24 mouse cellular contexts compared by ENCODE assay signal in the genomic region with DNA sequence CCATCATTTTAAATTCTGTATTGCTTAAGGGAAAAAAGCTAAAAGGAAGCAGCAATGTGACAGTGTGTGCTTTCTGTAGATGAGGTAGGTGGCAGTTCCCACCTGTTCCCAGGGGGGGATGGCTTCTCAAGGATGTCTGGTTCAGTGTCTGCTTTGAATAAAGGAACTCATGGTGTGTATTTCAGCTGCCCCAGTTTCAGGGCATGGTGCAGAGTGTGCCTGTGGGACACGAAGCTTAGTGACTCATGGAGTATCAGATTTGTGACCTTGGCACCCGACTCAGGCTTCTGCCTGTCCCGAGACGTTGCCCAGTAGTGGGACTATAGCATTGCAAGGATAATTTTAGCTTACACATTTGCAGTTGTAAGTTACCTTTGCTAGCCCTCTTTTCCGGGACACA. TPM values are rescaled to one million over a fixed set of nuclear protein-coding genes. Genes with fewer than 3 reads are reported as not detected.
DNase-seq lines count a peak whose midpoint lies in the region.
"Had no signal": no experiment of that assay in that cellular context is flagged by ENCODE, and none has a peak within 500 bp of the region (broad histone marks: within the 10 kb centered on the region; RNA-seq: fewer than 3 reads in every experiment).

No protein-coding gene starts in this region.

- no peaks in the 10 kb centered on the region for H3K4me1 ChIP-seq in hindbrain, embryonic 10.5 days (replicated peaks)
- H3K4me1 ChIP-seq: embryonic facial prominence, embryonic 12.5 days; forebrain, embryonic 12.5 days; limb, embryonic 10.5 days; midbrain, embryonic 10.5 days; neural tube, embryonic 13.5 days had no signal

- peaks cover 100% of the 10 kb centered on the region for H3K36me3 ChIP-seq in hindbrain, embryonic 10.5 days

- DNase-seq in ovary, postnatal 36 days (ENCODE audit: low spot score) = peak; percentile 19
- DNase-seq in ovary, postnatal 10 days (ENCODE audit: low spot score) = no peak
- peak; percentile 59 for DNase-seq in adrenal gland, postnatal 25 days
- peak; percentile 51 for DNase-seq in gastrocnemius, postnatal 10 days
- no peak for DNase-seq in hindbrain, embryonic 10.5 days (ENCODE audit: low spot score)
- no peak for DNase-seq in embryo, embryonic 10 days (ENCODE audit: low spot score)
- DNase-seq in thymus, postnatal 10 days (ENCODE audit: low spot score in 2 of 2) = no peak
- DNase-seq: cerebellum, adult 18-20 months; cerebellum, postnatal 14 days; kidney, adult 18-20 months; layer of hippocampus, adult 9-11 months; spleen, adult 18-20 months; thymus, postnatal 25 days had no signal

- no peaks in the 10 kb centered on the region for H3K9me3 ChIP-seq in hindbrain, embryonic 10.5 days
- H3K9me3 ChIP-seq: embryonic facial prominence, embryonic 12.5 days; forebrain, embryonic 12.5 days; G1E; hindbrain, embryonic 13.5 days; limb, embryonic 10.5 days; midbrain, embryonic 10.5 days; neural tube, embryonic 13.5 days had no signal

- H3K4me3 ChIP-seq in hindbrain, embryonic 10.5 days = no peak overlapping the region
- H3K4me3 ChIP-seq: embryonic facial prominence, embryonic 12.5 days; forebrain, embryonic 12.5 days; hindbrain, embryonic 13.5 days; left cerebral cortex, adult 2 months; limb, embryonic 10.5 days; midbrain, embryonic 10.5 days; myocyte; neural tube, embryonic 13.5 days had no signal

- no peaks in the 10 kb centered on the region for H3K27me3 ChIP-seq in hindbrain, embryonic 10.5 days (ENCODE audit: insufficient read depth, poor library complexity, severe bottlenecking)
- H3K27me3 ChIP-seq: embryonic facial prominence, embryonic 12.5 days; forebrain, embryonic 12.5 days; hindbrain, embryonic 13.5 days; neural tube, embryonic 13.5 days; Patski had no signal

- no peak overlapping the region for H3K27ac ChIP-seq in hindbrain, embryonic 10.5 days
- H3K27ac ChIP-seq: embryonic facial prominence, embryonic 12.5 days; forebrain, embryonic 12.5 days; hindbrain, embryonic 13.5 days; left cerebral cortex, adult 2 months; limb, embryonic 10.5 days; macrophage; midbrain, embryonic 10.5 days; neural tube, embryonic 13.5 days had no signal

- WGBS in hindbrain, embryonic 10.5 days = 91% methylated on average over 5 of the region's 5 CpGs

RNA-seq across cellular contexts. Expression of a gene that starts 23.8 kb away (rescaled TPM):
- total RNA-seq in adrenal gland, postnatal 25 days (2021) = 31.7 and 42.0 TPM in 2 replicates
- 10 to 100 TPM; 60.4 to 79.2 TPM for total RNA-seq in gastrocnemius, postnatal 10 days (2021)
- polyA plus RNA-seq in hindbrain, embryonic 10.5 days (2016; fragmentation: Nextera tagmentation; extraction: Ambion mirVana) = 8.3 and 10.4 TPM in 2 replicates
- polyA plus RNA-seq: G1E had no signal

RNA-seq across cellular contexts. Expression of a gene that starts 45.3 kb away (rescaled TPM):
- 93.5 and 97.9 TPM in 2 replicates for total RNA-seq in adrenal gland, postnatal 25 days (2021)
- total RNA-seq in gastrocnemius, postnatal 10 days (2021) = 100 to 1,000 TPM; 103 to 116 TPM
- polyA plus RNA-seq in hindbrain, embryonic 10.5 days (2016; fragmentation: Nextera tagmentation; extraction: Ambion mirVana) = 38.5 and 39.9 TPM in 2 replicates

RNA-seq across cellular contexts. Expression of a gene that starts 56.0 kb away (rescaled TPM):
- 290 and 361 TPM in 2 replicates for total RNA-seq in adrenal gland, postnatal 25 days (2021)
- 10 to 100 TPM; 14.4 to 16.7 TPM for total RNA-seq in gastrocnemius, postnatal 10 days (2021)
- polyA plus RNA-seq in hindbrain, embryonic 10.5 days (2016; fragmentation: Nextera tagmentation; extraction: Ambion mirVana) = 108 and 115 TPM in 2 replicates

Comparison
In these comparisons a context has a peak if more than half of its experiments do, and no peak if none do; other contexts are left out.
1. DNase-seq: peak in ovary, postnatal 36 days (single experiment), adrenal gland, postnatal 25 days (single experiment) and gastrocnemius, postnatal 10 days (single experiment); none in ovary, postnatal 10 days (single experiment), hindbrain, embryonic 10.5 days (single experiment), embryo, embryonic 10 days (single experiment) and thymus, postnatal 10 days (0 of 2).
2. RNA of a gene that starts 56.0 kb away (total RNA-seq): 290 to 361 TPM in adrenal gland, postnatal 25 days; 14.4 to 16.7 TPM in gastrocnemius, postnatal 10 days; every median in the first group is over 10 times any median in the second.